ENCODE assay signal across 7 mouse cellular contexts in genomic region chr9:60275410-60276159, GRCm38 (mm10).
DNase-seq lines count a peak whose midpoint lies in the region; ATAC-seq and TF ChIP-seq lines count a peak whose summit lies in the region.

No protein-coding gene starts in this region.

- 48% methylated on average over 12 of the region's 12 CpGs for WGBS in lung, adult 2 months
- 3% methylated on average over 12 of the region's 12 CpGs for WGBS in forebrain, embryonic 13.5 days
- WGBS in lung, postnatal 0 days = 37% methylated on average over 12 of the region's 12 CpGs

- no peak for TF ChIP-seq EP300 in lung, postnatal 0 days (IDR thresholded peaks at IDR 0.05)

- H3K4me1 ChIP-seq in lung, adult 2 months (ENCODE audit: control insufficient read depth, insufficient read depth, low read length) = no peaks in the 10 kb centered on the region
- H3K4me1 ChIP-seq in forebrain, embryonic 13.5 days = peaks cover 22% of the 10 kb centered on the region
- H3K4me1 ChIP-seq in lung, postnatal 0 days (ENCODE audit: insufficient read depth, low read depth, low read length) = no peaks in the 10 kb centered on the region

- no peaks in the 10 kb centered on the region for H3K9me3 ChIP-seq in forebrain, embryonic 13.5 days (replicated peaks)
- H3K9me3 ChIP-seq in lung, postnatal 0 days (ENCODE audit: low read length) = no peaks in the 10 kb centered on the region

- H3K4me2 ChIP-seq in forebrain, embryonic 13.5 days = peak overlapping the region; percentile 24
- H3K4me2 ChIP-seq in lung, postnatal 0 days (replicated peaks; ENCODE audit: low read depth, low read length) = no peak overlapping the region

- H3K36me3 ChIP-seq in forebrain, embryonic 13.5 days (ENCODE audit: poor library complexity, severe bottlenecking) = no peaks in the 10 kb centered on the region
- H3K36me3 ChIP-seq in lung, postnatal 0 days (ENCODE audit: insufficient read depth, low read length) = no peaks in the 10 kb centered on the region

- peak overlapping the region; percentile 34; the same call in 1 of the 2 replicates for H3K9ac ChIP-seq in forebrain, embryonic 13.5 days
- no peak overlapping the region for H3K9ac ChIP-seq in lung, postnatal 0 days (replicated peaks; ENCODE audit: low read depth)

- DNase-seq in lung, adult 2 months = no peak
- no peak for DNase-seq in lung, adult 18-20 months
- peak; percentile 74 for DNase-seq in brain, embryonic 14.5 days (ENCODE audit: low read depth)
- no peak for DNase-seq in lung, postnatal 0 days (ENCODE audit: low spot score)
- no peak for DNase-seq in natural killer cell, adult 2 months (ENCODE audit: low spot score in 2 of 2)

- TF ChIP-seq POLR2A in lung, adult 2 months (IDR thresholded peaks at IDR 0.05; ENCODE audit: borderline replicate concordance, extremely low read depth, low read depth, low read length) = no peak
- no peak for TF ChIP-seq POLR2A in brain, embryonic 14.5 days (IDR thresholded peaks at IDR 0.05; ENCODE audit: borderline replicate concordance, extremely low read depth, insufficient read depth, insufficient read length, poor library complexity, severe bottlenecking)

- no peak overlapping the region for H3K4me3 ChIP-seq in lung, adult 2 months (replicated peaks; ENCODE audit: extremely low read depth, low read depth, low read length)
- H3K4me3 ChIP-seq in forebrain, embryonic 13.5 days = no peak overlapping the region
- no peak overlapping the region for H3K4me3 ChIP-seq in lung, postnatal 0 days (ENCODE audit: low read depth, low read length)

- H3K27me3 ChIP-seq in forebrain, embryonic 13.5 days = peaks cover 43% of the 10 kb centered on the region
- H3K27me3 ChIP-seq in lung, postnatal 0 days (replicated peaks; ENCODE audit: insufficient read depth, low read length) = no peaks in the 10 kb centered on the region

- peak overlapping the region; percentile 36 for H3K27ac ChIP-seq in forebrain, embryonic 13.5 days
- H3K27ac ChIP-seq in lung, postnatal 0 days (ENCODE audit: low read length) = no peak overlapping the region

- ATAC-seq in forebrain, embryonic 13.5 days = peak; percentile 72
- no peak for ATAC-seq in lung, postnatal 0 days
- ATAC-seq in megakaryocyte-erythroid progenitor cell, adult 5-6 weeks (replicated peaks; ENCODE audit: low FRiP score, low TSS enrichment, poor library complexity, severe bottlenecking) = no peak

- peak; percentile 58 for TF ChIP-seq CTCF in lung, adult 2 months (IDR thresholded peaks at IDR 0.05; ENCODE audit: insufficient read depth, low read length)
- peak; percentile 60; the same call in 1 of the 2 replicates for TF ChIP-seq CTCF in brain, embryonic 14.5 days (IDR thresholded peaks at IDR 0.05; ENCODE audit: borderline replicate concordance, extremely low read depth, insufficient read depth, insufficient read length)
- peak; percentile 63 for TF ChIP-seq CTCF in lung, postnatal 0 days (IDR thresholded peaks at IDR 0.05)
